Mouse (Mus musculus): Measurements from ENCODE around the gene Rps6kl1. TPM values are rescaled to one million over a fixed set of nuclear protein-coding genes. Genes with fewer than 3 reads are reported as not detected.

Rps6kl1 gene
- polyA plus RNA-seq, 1 experiment from 2014 or later = 1.1 TPM

GRCm38 (mm10) chr12:85136627-85137026, 14.4 kb downstream of the Rps6kl1 start:
- H3K4me1 ChIP-seq (replicated peaks; ENCODE audit: insufficient read depth, low read length) = no peaks in the 10 kb centered on the region
- no peak overlapping the region for H3K9ac ChIP-seq (ENCODE audit: low read depth, low read length)
- DNase-seq (ENCODE audit: low spot score) (no peak), ATAC-seq (replicated peaks; ENCODE audit: low FRiP score, low read depth) (no peak)
- H3K9me3 ChIP-seq (replicated peaks; ENCODE audit: low read length) = no peaks in the 10 kb centered on the region
- 77% methylated on average over 4 of the region's 4 CpGs for WGBS
- H3K27ac ChIP-seq = no peak overlapping the region
- H3K36me3 ChIP-seq (ENCODE audit: insufficient read depth, low read length) = peaks cover 29% of the 10 kb centered on the region
- no peak for TF ChIP-seq CTCF (IDR thresholded peaks at IDR 0.05; ENCODE audit: low read depth)
- no peak overlapping the region for H3K4me2 ChIP-seq (ENCODE audit: low read length)
- H3K27me3 ChIP-seq (ENCODE audit: insufficient read depth, low read length) = no peaks in the 10 kb centered on the region
- H3K4me3 ChIP-seq (replicated peaks; ENCODE audit: low read depth, low read length) = no peak overlapping the region

- Histone ChIP-seq H3K27ac (no peak overlapping the region), H3K9ac (ENCODE audit: low read depth, low read length) (no peak overlapping the region), H3K4me3 (replicated peaks; ENCODE audit: low read depth, low read length) (no peak overlapping the region), H3K9me3 (replicated peaks; ENCODE audit: low read length) (no peaks in the 10 kb centered on the region), H3K36me3 (ENCODE audit: insufficient read depth, low read length) (peaks cover 37% of the 10 kb centered on the region), H3K4me1 (replicated peaks; ENCODE audit: insufficient read depth, low read length) (no peaks in the 10 kb centered on the region), H3K27me3 (ENCODE audit: insufficient read depth, low read length) (no peaks in the 10 kb centered on the region), H3K4me2 (ENCODE audit: low read length) (no peak overlapping the region)
- 79% methylated on average over 19 of the region's 19 CpGs for WGBS
- DNase-seq (ENCODE audit: low spot score) = no peak
- ATAC-seq (replicated peaks; ENCODE audit: low FRiP score, low read depth) = peak; percentile 15; the same call in 1 of the 2 replicates
- no peak for TF ChIP-seq CTCF (IDR thresholded peaks at IDR 0.05; ENCODE audit: low read depth)
Observed at GRCm38 (mm10) chr12:85135513-85136470, 15.3 kb downstream of the Rps6kl1 start.

DNA sequence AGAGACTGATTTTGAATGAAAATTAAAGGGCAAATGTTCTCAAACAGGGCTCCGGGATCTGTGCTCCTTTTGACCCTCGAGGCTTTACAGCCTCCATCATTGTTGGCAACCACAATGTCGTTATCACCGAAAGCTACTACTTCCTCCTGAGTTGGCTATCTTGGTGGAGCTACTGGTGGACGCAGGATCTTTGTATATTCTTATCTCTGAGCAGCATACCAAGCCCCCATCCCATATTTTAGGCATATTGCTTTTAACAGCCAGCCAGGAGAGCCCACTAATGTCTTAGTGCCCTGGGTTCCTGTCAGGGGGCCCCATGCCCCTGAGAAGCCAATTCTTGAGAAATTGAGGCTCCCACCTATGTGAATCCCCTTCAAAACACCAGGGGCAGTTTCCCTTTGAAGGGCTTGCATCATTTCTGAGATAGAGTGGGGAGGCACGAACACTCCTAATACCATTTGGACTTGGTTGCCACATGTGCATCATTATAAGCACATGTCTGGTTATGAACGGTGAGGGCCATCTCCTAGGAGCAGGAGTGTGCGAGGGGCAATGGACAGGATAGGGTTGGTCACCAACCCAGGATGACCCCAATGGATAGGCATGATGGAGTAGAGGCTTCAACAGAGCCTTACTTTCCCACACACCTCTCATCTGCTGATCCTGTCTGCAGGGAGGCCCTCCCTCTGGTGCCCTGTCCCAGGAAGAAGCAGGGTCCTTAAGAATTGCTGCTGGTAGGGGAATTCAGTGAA, 16.8 kb downstream of the Rps6kl1 start:
- H3K27ac ChIP-seq = no peak overlapping the region
- TF ChIP-seq CTCF (IDR thresholded peaks at IDR 0.05; ENCODE audit: low read depth) = no peak
- no peak overlapping the region for H3K9ac ChIP-seq (ENCODE audit: low read depth, low read length)
- no peaks in the 10 kb centered on the region for H3K9me3 ChIP-seq (replicated peaks; ENCODE audit: low read length)
- ATAC-seq (replicated peaks; ENCODE audit: low FRiP score, low read depth) = no peak
- WGBS = 83% methylated on average over 8 of the region's 8 CpGs
- H3K36me3 ChIP-seq (ENCODE audit: insufficient read depth, low read length) = peaks cover 52% of the 10 kb centered on the region
- H3K27me3 ChIP-seq (ENCODE audit: insufficient read depth, low read length) = no peaks in the 10 kb centered on the region
- no peak overlapping the region for H3K4me3 ChIP-seq (replicated peaks; ENCODE audit: low read depth, low read length)
- no peak for DNase-seq (ENCODE audit: low spot score)
- no peak overlapping the region for H3K4me2 ChIP-seq (ENCODE audit: low read length)
- H3K4me1 ChIP-seq (replicated peaks; ENCODE audit: insufficient read depth, low read length) = no peaks in the 10 kb centered on the region

- no peak for ATAC-seq (replicated peaks; ENCODE audit: low FRiP score, low read depth)
- H3K36me3 ChIP-seq (ENCODE audit: insufficient read depth, low read length) = peaks cover 70% of the 10 kb centered on the region
- no peak overlapping the region for H3K4me3 ChIP-seq (replicated peaks; ENCODE audit: low read depth, low read length)
- no peaks in the 10 kb centered on the region for H3K27me3 ChIP-seq (ENCODE audit: insufficient read depth, low read length)
- no peak overlapping the region for H3K9ac ChIP-seq (ENCODE audit: low read depth, low read length)
- 88% methylated on average over 6 of the region's 6 CpGs for WGBS
- no peak overlapping the region for H3K4me2 ChIP-seq (ENCODE audit: low read length)
- no peaks in the 10 kb centered on the region for H3K4me1 ChIP-seq (replicated peaks; ENCODE audit: insufficient read depth, low read length)
- no peak for DNase-seq (ENCODE audit: low spot score)
- no peaks in the 10 kb centered on the region for H3K9me3 ChIP-seq (replicated peaks; ENCODE audit: low read length)
- no peak overlapping the region for H3K27ac ChIP-seq
- TF ChIP-seq CTCF (IDR thresholded peaks at IDR 0.05; ENCODE audit: low read depth) = no peak
Observed at GRCm38 (mm10) chr12:85131361-85131760, 19.7 kb downstream of the Rps6kl1 start.

DNA sequence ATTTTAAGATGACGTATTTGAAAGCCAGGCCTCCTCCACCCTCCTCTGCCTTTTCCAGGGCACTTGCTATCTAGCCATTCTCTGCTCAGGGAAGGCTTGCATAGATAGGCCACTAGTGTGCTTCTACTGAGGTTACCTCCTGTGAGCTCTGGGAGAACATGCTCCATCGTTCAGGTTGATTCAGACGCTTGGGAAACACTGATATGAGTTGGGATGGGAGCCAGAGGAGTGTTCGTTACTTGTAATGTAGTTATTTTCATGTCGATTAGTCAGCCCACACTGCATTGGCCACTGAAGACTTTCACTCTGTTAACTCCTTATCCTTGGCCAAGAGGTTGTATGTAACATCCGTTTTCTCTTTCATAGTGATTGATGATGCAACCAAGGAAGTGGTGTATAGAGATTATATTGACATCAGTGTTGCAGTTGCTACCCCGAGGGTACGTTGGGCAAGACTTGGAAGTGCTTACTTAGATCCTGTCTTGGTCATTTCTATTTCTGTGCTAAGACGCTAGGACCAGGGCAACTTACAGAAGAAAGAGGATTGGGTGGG, 21.6 kb downstream of the Rps6kl1 start:
- peaks cover 69% of the 10 kb centered on the region for H3K36me3 ChIP-seq (ENCODE audit: insufficient read depth, low read length)
- DNase-seq (ENCODE audit: low spot score) = no peak
- H3K9me3 ChIP-seq (replicated peaks; ENCODE audit: low read length) = no peaks in the 10 kb centered on the region
- H3K4me2 ChIP-seq (ENCODE audit: low read length) = no peak overlapping the region
- ATAC-seq (replicated peaks; ENCODE audit: low FRiP score, low read depth) = no peak
- H3K4me1 ChIP-seq (replicated peaks; ENCODE audit: insufficient read depth, low read length) = no peaks in the 10 kb centered on the region
- H3K9ac ChIP-seq (ENCODE audit: low read depth, low read length) = no peak overlapping the region
- no peak for TF ChIP-seq CTCF (IDR thresholded peaks at IDR 0.05; ENCODE audit: low read depth)
- no peaks in the 10 kb centered on the region for H3K27me3 ChIP-seq (ENCODE audit: insufficient read depth, low read length)
- WGBS = 93% methylated on average over 9 of the region's 9 CpGs
- no peak overlapping the region for H3K27ac ChIP-seq
- no peak overlapping the region for H3K4me3 ChIP-seq (replicated peaks; ENCODE audit: low read depth, low read length)

DNA sequence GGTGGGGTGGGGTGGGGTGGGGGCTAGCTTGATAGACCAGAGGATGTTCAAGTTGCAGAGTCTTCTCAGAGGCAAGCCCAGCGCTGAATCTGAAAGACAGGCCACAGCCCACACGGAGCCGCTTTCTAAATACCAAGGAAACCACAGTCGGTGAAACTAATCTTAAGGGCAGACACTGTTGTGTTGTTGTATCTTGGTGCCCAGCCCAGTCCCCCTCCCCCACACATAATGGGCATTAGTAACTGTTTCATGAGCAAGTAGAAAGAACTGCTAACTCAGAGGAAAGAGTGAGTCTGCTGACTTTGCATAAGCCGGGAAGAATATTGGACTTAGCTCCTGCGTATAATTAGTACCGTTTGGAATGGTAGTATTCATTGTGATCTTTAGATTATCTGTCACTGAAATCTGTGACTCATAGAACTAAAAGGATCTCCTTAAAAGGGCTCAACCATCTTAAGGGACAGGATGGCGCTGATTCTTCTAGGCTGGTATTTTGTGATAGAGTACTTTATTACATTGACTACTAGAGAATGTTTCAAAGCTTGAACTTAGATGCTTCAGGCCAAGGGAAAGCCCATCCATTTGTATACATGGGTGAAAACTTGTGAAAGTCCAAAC, 24.0 kb downstream of the Rps6kl1 start:
- Histone ChIP-seq H3K27ac (no peak overlapping the region), H3K4me2 (ENCODE audit: low read length) (no peak overlapping the region), H3K4me1 (replicated peaks; ENCODE audit: insufficient read depth, low read length) (no peaks in the 10 kb centered on the region), H3K27me3 (ENCODE audit: insufficient read depth, low read length) (no peaks in the 10 kb centered on the region), H3K9me3 (replicated peaks; ENCODE audit: low read length) (no peaks in the 10 kb centered on the region), H3K4me3 (replicated peaks; ENCODE audit: low read depth, low read length) (no peak overlapping the region), H3K36me3 (ENCODE audit: insufficient read depth, low read length) (peaks cover 69% of the 10 kb centered on the region), H3K9ac (ENCODE audit: low read depth, low read length) (no peak overlapping the region)
- no peak for TF ChIP-seq CTCF (IDR thresholded peaks at IDR 0.05; ENCODE audit: low read depth)
- DNase-seq (ENCODE audit: low spot score) (no peak), ATAC-seq (replicated peaks; ENCODE audit: low FRiP score, low read depth) (peak; percentile 43; the same call in 1 of the 2 replicates)
- WGBS = 76% methylated on average over 8 of the region's 8 CpGs

Data from kidney, postnatal 0 days (tissue).